Mouse (Mus musculus): ENCODE measurements around the gene Terb1.

- TF ChIP-seq GATA1 (IDR thresholded peaks at IDR 0.05; ENCODE audit: borderline replicate concordance, low read length): no peak
- no peak for TF ChIP-seq CTCF (IDR thresholded peaks at IDR 0.05; ENCODE audit: low read depth, low read length)
- no peak for TF ChIP-seq GATA2 (IDR thresholded peaks at IDR 0.05; ENCODE audit: borderline replicate concordance, low read depth, low read length)
- TF ChIP-seq TAL1 (conservative IDR thresholded peaks at IDR 0.05; ENCODE audit: low read depth, low read length): no peak
- TF ChIP-seq POLR2AphosphoS5 (IDR thresholded peaks at IDR 0.05; ENCODE audit: insufficient replicate concordance, low read depth, low read length): no peak
These were observed 31.8 kb upstream of the Terb1 start for GRCm38 (mm10) chr8:104541515-104541880.
